Comparison of ENCODE assay signal across 13 mouse cellular contexts in the genomic region with DNA sequence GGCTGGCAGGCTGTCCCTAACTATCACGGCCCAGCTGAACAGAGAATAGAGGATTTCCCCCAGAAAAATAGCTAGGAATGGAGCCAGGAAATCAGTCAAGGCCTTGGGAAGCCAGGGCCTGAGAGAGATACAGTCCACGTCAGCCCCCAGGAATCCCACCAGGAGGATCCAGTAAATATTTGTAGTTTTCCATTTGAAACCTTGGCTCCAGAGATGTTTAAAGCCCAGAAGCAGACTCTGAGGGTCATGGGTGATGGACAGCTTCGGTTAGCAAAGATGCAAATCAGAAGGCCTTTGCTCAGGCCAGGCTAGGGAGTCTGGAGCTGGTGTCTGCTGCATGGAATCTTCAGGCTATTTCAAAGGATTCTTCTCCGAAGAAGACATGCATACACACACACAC.
A peak's percentile ranks its signal among the peaks of the same experiment; 100 is the strongest.
DNase-seq lines count a peak whose midpoint lies in the region; ATAC-seq lines count a peak whose summit lies in the region.
"Had no signal": no experiment of that assay in that cellular context is flagged by ENCODE, and none has a peak within 500 bp of the region (broad histone marks: within the 10 kb centered on the region; RNA-seq: fewer than 3 reads in every experiment).

No protein-coding gene starts in this region.

- no peaks in the 10 kb centered on the region for H3K9me3 ChIP-seq in hindbrain, embryonic 15.5 days
- H3K9me3 ChIP-seq in hindbrain, embryonic 12.5 days (replicated peaks): no peaks in the 10 kb centered on the region
- no peaks in the 10 kb centered on the region for H3K9me3 ChIP-seq in midbrain, embryonic 12.5 days
- no peaks in the 10 kb centered on the region for H3K9me3 ChIP-seq in midbrain, embryonic 13.5 days
- H3K9me3 ChIP-seq: liver, embryonic 13.5 days had no signal

- H3K27ac ChIP-seq in hindbrain, embryonic 15.5 days (replicated peaks): no peak overlapping the region
- H3K27ac ChIP-seq in hindbrain, embryonic 12.5 days: no peak overlapping the region
- no peak overlapping the region for H3K27ac ChIP-seq in midbrain, embryonic 12.5 days (replicated peaks)
- H3K27ac ChIP-seq in midbrain, embryonic 13.5 days: no peak overlapping the region
- H3K27ac ChIP-seq in brown adipose tissue, adult 24 weeks (replicated peaks; ENCODE audit: low read depth, low read length): 0 out of 2 replicates have a peak overlapping the region, but pooled peaks have one; percentile 6
- H3K27ac ChIP-seq: liver, embryonic 13.5 days had no signal

- H3K4me1 ChIP-seq in hindbrain, embryonic 15.5 days (replicated peaks): 0 out of 2 replicates have a peak, but pooled peaks cover 3% of the 10 kb centered on the region
- peaks cover 4% of the 10 kb centered on the region; the same call in 1 of the 2 replicates for H3K4me1 ChIP-seq in hindbrain, embryonic 12.5 days
- H3K4me1 ChIP-seq in midbrain, embryonic 12.5 days: no peaks in the 10 kb centered on the region
- H3K4me1 ChIP-seq in midbrain, embryonic 13.5 days (replicated peaks): no peaks in the 10 kb centered on the region
- peaks cover 19% of the 10 kb centered on the region for H3K4me1 ChIP-seq in brown adipose tissue, adult 24 weeks (ENCODE audit: control insufficient read depth, insufficient read depth, insufficient read length, low read length)

- H3K4me2 ChIP-seq in hindbrain, embryonic 15.5 days: no peak overlapping the region
- no peak overlapping the region for H3K4me2 ChIP-seq in hindbrain, embryonic 12.5 days (replicated peaks)
- no peak overlapping the region for H3K4me2 ChIP-seq in midbrain, embryonic 12.5 days (replicated peaks)
- no peak overlapping the region for H3K4me2 ChIP-seq in midbrain, embryonic 13.5 days (replicated peaks)
- H3K4me2 ChIP-seq: liver, embryonic 13.5 days had no signal

- ATAC-seq in hindbrain, embryonic 15.5 days (ENCODE audit: low FRiP score, low read depth): 0 out of 2 replicates have a peak, but pooled peaks have one; percentile 15
- no peak for ATAC-seq in hindbrain, embryonic 12.5 days (ENCODE audit: low FRiP score)
- no peak for ATAC-seq in midbrain, embryonic 12.5 days (ENCODE audit: low FRiP score, low read depth)
- no peak for ATAC-seq in midbrain, embryonic 13.5 days
- ATAC-seq: inflammation-experienced regulatory T-cells, adult 6 months had no signal

- no peak overlapping the region for H3K9ac ChIP-seq in hindbrain, embryonic 15.5 days
- no peak overlapping the region for H3K9ac ChIP-seq in hindbrain, embryonic 12.5 days
- 0 out of 2 replicates have a peak overlapping the region, but pooled peaks have one; percentile 4 for H3K9ac ChIP-seq in midbrain, embryonic 12.5 days (replicated peaks)
- H3K9ac ChIP-seq in midbrain, embryonic 13.5 days (replicated peaks): no peak overlapping the region
- H3K9ac ChIP-seq: liver, embryonic 13.5 days had no signal

- H3K4me3 ChIP-seq in hindbrain, embryonic 15.5 days: no peak overlapping the region
- no peak overlapping the region for H3K4me3 ChIP-seq in hindbrain, embryonic 12.5 days
- H3K4me3 ChIP-seq in midbrain, embryonic 12.5 days: no peak overlapping the region
- no peak overlapping the region for H3K4me3 ChIP-seq in midbrain, embryonic 13.5 days (replicated peaks)
- no peak overlapping the region for H3K4me3 ChIP-seq in brown adipose tissue, adult 24 weeks (ENCODE audit: insufficient read depth, low read depth, low read length)
- H3K4me3 ChIP-seq: liver, embryonic 13.5 days; myocyte had no signal

- 55% methylated on average over 4 of the region's 4 CpGs for WGBS in hindbrain, embryonic 15.5 days
- WGBS in hindbrain, embryonic 12.5 days: 77% methylated on average over 4 of the region's 4 CpGs
- 80% methylated on average over 4 of the region's 4 CpGs for WGBS in midbrain, embryonic 12.5 days
- WGBS in midbrain, embryonic 13.5 days: 78% methylated on average over 4 of the region's 4 CpGs

- H3K36me3 ChIP-seq in hindbrain, embryonic 15.5 days: no peaks in the 10 kb centered on the region
- no peaks in the 10 kb centered on the region for H3K36me3 ChIP-seq in hindbrain, embryonic 12.5 days
- H3K36me3 ChIP-seq in midbrain, embryonic 12.5 days: no peaks in the 10 kb centered on the region
- no peaks in the 10 kb centered on the region for H3K36me3 ChIP-seq in midbrain, embryonic 13.5 days
- H3K36me3 ChIP-seq: liver, embryonic 13.5 days had no signal

- H3K27me3 ChIP-seq in hindbrain, embryonic 15.5 days: no peaks in the 10 kb centered on the region
- H3K27me3 ChIP-seq in hindbrain, embryonic 12.5 days: no peaks in the 10 kb centered on the region
- H3K27me3 ChIP-seq in midbrain, embryonic 12.5 days: no peaks in the 10 kb centered on the region
- no peaks in the 10 kb centered on the region for H3K27me3 ChIP-seq in midbrain, embryonic 13.5 days
- H3K27me3 ChIP-seq: liver, embryonic 13.5 days had no signal

- peak; percentile 50 for DNase-seq in yolk sac, embryonic 10.5 days (ENCODE audit: low spot score)
- DNase-seq in frontal cortex, postnatal 36 days (ENCODE audit: low spot score in 2 of 2): no peak
- DNase-seq: embryo, embryonic 11 days; liver, embryonic 13.5 days; lung, postnatal 4 days; thymus, postnatal 4 days had no signal
